22 mouse cellular contexts compared by ENCODE assay signal in the genomic region with DNA sequence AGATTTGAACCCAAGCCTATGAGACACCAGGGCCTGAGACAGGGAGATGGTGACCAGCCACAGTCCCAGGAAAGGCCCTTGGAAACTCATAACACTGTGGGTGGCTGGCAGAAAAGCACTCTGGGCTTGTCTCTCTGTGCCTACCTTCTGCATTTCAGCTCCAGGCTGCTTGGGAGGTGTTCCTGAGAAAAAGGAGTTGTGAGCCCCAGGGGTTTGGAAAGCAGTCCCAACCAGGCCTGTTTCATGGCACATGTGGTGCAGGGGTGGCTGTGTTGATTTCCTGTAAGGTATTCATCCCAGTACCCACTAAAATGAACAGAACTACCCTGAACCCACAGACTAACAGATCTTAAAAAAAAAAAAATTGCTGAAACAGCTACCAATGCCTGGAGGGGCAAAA.
DNase-seq lines count a peak whose midpoint lies in the region; ATAC-seq and TF ChIP-seq lines count a peak whose summit lies in the region.
"Had no signal": no experiment of that assay in that cellular context is flagged by ENCODE, and none has a peak within 500 bp of the region (broad histone marks: within the 10 kb centered on the region; RNA-seq: fewer than 3 reads in every experiment).

No protein-coding gene starts in this region.

- no peaks in the 10 kb centered on the region for H3K27me3 ChIP-seq in embryonic facial prominence, embryonic 10.5 days (replicated peaks; ENCODE audit: low read depth, poor library complexity, severe bottlenecking)
- no peaks in the 10 kb centered on the region for H3K27me3 ChIP-seq in embryonic facial prominence, embryonic 14.5 days (replicated peaks; ENCODE audit: control insufficient read depth, insufficient read depth, low read length)
- no peaks in the 10 kb centered on the region for H3K27me3 ChIP-seq in limb, embryonic 12.5 days
- H3K27me3 ChIP-seq in heart, embryonic 11.5 days (ENCODE audit: control insufficient read depth, insufficient read depth, low read length), result no peaks in the 10 kb centered on the region
- no peaks in the 10 kb centered on the region for H3K27me3 ChIP-seq in kidney, embryonic 14.5 days (ENCODE audit: control insufficient read depth, insufficient read depth, low read length)
- H3K27me3 ChIP-seq in forebrain, postnatal 0 days (ENCODE audit: insufficient read depth, low read length), result no peaks in the 10 kb centered on the region
- H3K27me3 ChIP-seq: hindbrain, embryonic 15.5 days; liver, embryonic 15.5 days; lung, embryonic 15.5 days; neural tube, embryonic 13.5 days had no signal

- no peaks in the 10 kb centered on the region for H3K9me3 ChIP-seq in embryonic facial prominence, embryonic 10.5 days
- H3K9me3 ChIP-seq in embryonic facial prominence, embryonic 14.5 days (ENCODE audit: control insufficient read depth, low read length), result no peaks in the 10 kb centered on the region
- no peaks in the 10 kb centered on the region for H3K9me3 ChIP-seq in limb, embryonic 12.5 days
- H3K9me3 ChIP-seq in heart, embryonic 11.5 days (replicated peaks; ENCODE audit: control insufficient read depth, low read length), result no peaks in the 10 kb centered on the region
- H3K9me3 ChIP-seq in kidney, embryonic 14.5 days (ENCODE audit: control insufficient read depth, low read length), result no peaks in the 10 kb centered on the region
- H3K9me3 ChIP-seq in forebrain, postnatal 0 days (ENCODE audit: low read length), result no peaks in the 10 kb centered on the region
- H3K9me3 ChIP-seq: heart, embryonic 10.5 days; hindbrain, embryonic 15.5 days; liver, embryonic 15.5 days; lung, embryonic 15.5 days; neural tube, embryonic 13.5 days had no signal

- H3K9ac ChIP-seq in embryonic facial prominence, embryonic 14.5 days (ENCODE audit: low read depth, low read length), result no peak overlapping the region
- H3K9ac ChIP-seq in limb, embryonic 12.5 days (replicated peaks), result no peak overlapping the region
- no peak overlapping the region for H3K9ac ChIP-seq in heart, embryonic 11.5 days (ENCODE audit: low read depth, low read length)
- H3K9ac ChIP-seq in kidney, embryonic 14.5 days (ENCODE audit: low read depth, low read length), result no peak overlapping the region
- no peak overlapping the region for H3K9ac ChIP-seq in forebrain, postnatal 0 days
- H3K9ac ChIP-seq: hindbrain, embryonic 15.5 days; liver, embryonic 15.5 days; lung, embryonic 15.5 days; neural tube, embryonic 13.5 days had no signal

- DNase-seq in left cerebral cortex, adult 2 months (ENCODE audit: extremely low spot score in 1 of 2, low spot score in 2 of 2), result peak in 1 of 2 experiments; percentile 23
- no peak for DNase-seq in left cerebral cortex, postnatal 4 days
- DNase-seq in embryonic facial prominence, embryonic 10.5 days (ENCODE audit: low spot score), result no peak
- DNase-seq in embryonic facial prominence, embryonic 14.5 days (ENCODE audit: low spot score), result no peak
- DNase-seq in forebrain, postnatal 0 days, result no peak
- DNase-seq: adrenal gland, adult 8-10 months; cerebellum, adult 18-20 months; gastrocnemius, adult 2 months; kidney, adult 2 months; kidney, postnatal 10 days; lung, postnatal 36 days; thymus, postnatal 25 days had no signal

- H3K4me2 ChIP-seq in embryonic facial prominence, embryonic 14.5 days (ENCODE audit: low read depth, low read length), result no peak overlapping the region
- no peak overlapping the region for H3K4me2 ChIP-seq in limb, embryonic 12.5 days
- no peak overlapping the region for H3K4me2 ChIP-seq in heart, embryonic 11.5 days
- no peak overlapping the region for H3K4me2 ChIP-seq in kidney, embryonic 14.5 days (replicated peaks; ENCODE audit: low read depth, low read length)
- H3K4me2 ChIP-seq in forebrain, postnatal 0 days (ENCODE audit: low read depth), result no peak overlapping the region
- H3K4me2 ChIP-seq: hindbrain, embryonic 15.5 days; liver, embryonic 15.5 days; lung, embryonic 15.5 days; neural tube, embryonic 13.5 days had no signal

- H3K27ac ChIP-seq in left cerebral cortex, adult 2 months, result peak overlapping the region; percentile 70
- H3K27ac ChIP-seq in embryonic facial prominence, embryonic 10.5 days (replicated peaks), result 0 out of 2 replicates have a peak overlapping the region, but pooled peaks have one; percentile 45
- H3K27ac ChIP-seq in embryonic facial prominence, embryonic 14.5 days (replicated peaks; ENCODE audit: low read depth, low read length), result peak overlapping the region; percentile 65
- H3K27ac ChIP-seq in limb, embryonic 12.5 days, result peak overlapping the region; percentile 87
- no peak overlapping the region for H3K27ac ChIP-seq in heart, embryonic 11.5 days (ENCODE audit: low read depth, low read length)
- no peak overlapping the region for H3K27ac ChIP-seq in kidney, embryonic 14.5 days (ENCODE audit: low read depth, low read length)
- H3K27ac ChIP-seq in forebrain, postnatal 0 days (ENCODE audit: low read depth, low read length), result no peak overlapping the region
- H3K27ac ChIP-seq: gastrocnemius, adult 2 months; heart, embryonic 10.5 days; hindbrain, embryonic 15.5 days; liver, embryonic 15.5 days; lung, embryonic 15.5 days; neural tube, embryonic 13.5 days had no signal

- no peak for ATAC-seq in embryonic facial prominence, embryonic 14.5 days (ENCODE audit: low read depth)
- no peak for ATAC-seq in limb, embryonic 12.5 days (ENCODE audit: insufficient number of reproducible peaks, insufficient read depth, low FRiP score, low TSS enrichment, low read depth)
- ATAC-seq in heart, embryonic 11.5 days (replicated peaks; ENCODE audit: insufficient number of reproducible peaks, low FRiP score, low TSS enrichment), result no peak
- no peak for ATAC-seq in kidney, embryonic 14.5 days (ENCODE audit: low FRiP score, low TSS enrichment)
- no peak for ATAC-seq in forebrain, postnatal 0 days
- ATAC-seq: midbrain, embryonic 16.5 days had no signal

- H3K4me3 ChIP-seq in left cerebral cortex, adult 2 months, result no peak overlapping the region
- no peak overlapping the region for H3K4me3 ChIP-seq in embryonic facial prominence, embryonic 10.5 days
- no peak overlapping the region for H3K4me3 ChIP-seq in embryonic facial prominence, embryonic 14.5 days (ENCODE audit: low read depth, low read length)
- H3K4me3 ChIP-seq in limb, embryonic 12.5 days (replicated peaks), result no peak overlapping the region
- H3K4me3 ChIP-seq in heart, embryonic 11.5 days (ENCODE audit: low read depth, low read length), result no peak overlapping the region
- no peak overlapping the region for H3K4me3 ChIP-seq in kidney, embryonic 14.5 days (ENCODE audit: low read length)
- no peak overlapping the region for H3K4me3 ChIP-seq in forebrain, postnatal 0 days (ENCODE audit: low read depth, low read length)
- H3K4me3 ChIP-seq: gastrocnemius, adult 2 months; heart, embryonic 10.5 days; hindbrain, embryonic 15.5 days; liver, embryonic 15.5 days; lung, embryonic 15.5 days; myocyte; neural tube, embryonic 13.5 days had no signal

- no peaks in the 10 kb centered on the region for H3K36me3 ChIP-seq in embryonic facial prominence, embryonic 10.5 days (replicated peaks)
- no peaks in the 10 kb centered on the region for H3K36me3 ChIP-seq in embryonic facial prominence, embryonic 14.5 days (ENCODE audit: control insufficient read depth, insufficient read depth, low read length)
- no peaks in the 10 kb centered on the region for H3K36me3 ChIP-seq in limb, embryonic 12.5 days
- no peaks in the 10 kb centered on the region for H3K36me3 ChIP-seq in heart, embryonic 11.5 days (ENCODE audit: control insufficient read depth, insufficient read depth, low read length)
- H3K36me3 ChIP-seq in kidney, embryonic 14.5 days (ENCODE audit: control insufficient read depth, insufficient read depth, low read length), result no peaks in the 10 kb centered on the region
- H3K36me3 ChIP-seq in forebrain, postnatal 0 days (ENCODE audit: insufficient read depth), result no peaks in the 10 kb centered on the region
- H3K36me3 ChIP-seq: heart, embryonic 10.5 days; hindbrain, embryonic 15.5 days; liver, embryonic 15.5 days; lung, embryonic 15.5 days; neural tube, embryonic 13.5 days had no signal

- TF ChIP-seq CTCF in left cerebral cortex, adult 2 months (IDR thresholded peaks at IDR 0.05), result no peak
- no peak for TF ChIP-seq CTCF in forebrain, postnatal 0 days (IDR thresholded peaks at IDR 0.05; ENCODE audit: low read depth)

- intact Hi-C loops in left cerebral cortex, adult 2 months (cut with DNase I), result no loop called here
- intact Hi-C loops in left cerebral cortex, postnatal 4 days (cut with DNase I), result no loop called here

- peaks cover 9% of the 10 kb centered on the region for H3K4me1 ChIP-seq in embryonic facial prominence, embryonic 10.5 days
- peaks cover 5% of the 10 kb centered on the region; the same call in 1 of the 2 replicates for H3K4me1 ChIP-seq in embryonic facial prominence, embryonic 14.5 days (ENCODE audit: control insufficient read depth, insufficient read depth, low read length)
- H3K4me1 ChIP-seq in limb, embryonic 12.5 days (replicated peaks), result peaks cover 21% of the 10 kb centered on the region
- H3K4me1 ChIP-seq in heart, embryonic 11.5 days (ENCODE audit: control insufficient read depth, insufficient read depth, low read length), result peaks cover 6% of the 10 kb centered on the region; the same call in 1 of the 2 replicates
- no peaks in the 10 kb centered on the region for H3K4me1 ChIP-seq in kidney, embryonic 14.5 days (ENCODE audit: control insufficient read depth, insufficient read depth, low read length)
- no peaks in the 10 kb centered on the region for H3K4me1 ChIP-seq in forebrain, postnatal 0 days (ENCODE audit: insufficient read depth)
- H3K4me1 ChIP-seq: liver, embryonic 15.5 days; lung, embryonic 15.5 days had no signal

Comparison
In these comparisons a context has a peak if more than half of its experiments do, and no peak if none do; other contexts are left out.
1. H3K27ac ChIP-seq: peak in left cerebral cortex, adult 2 months (single experiment), embryonic facial prominence, embryonic 10.5 days (single experiment), embryonic facial prominence, embryonic 14.5 days (single experiment) and limb, embryonic 12.5 days (single experiment); none in heart, embryonic 11.5 days (single experiment), kidney, embryonic 14.5 days (single experiment) and forebrain, postnatal 0 days (single experiment).